Mouse (Mus musculus) E14TG2a.4 (cell line): ENCODE data around the gene Slc41a1.

Experiments
- CTCF ChIP-seq: conservative IDR thresholded peaks from 2 replicates; pipeline ENCODE4 v1.5.1; 2014; ENCODE audit warnings: low read length
- NANOG ChIP-seq: IDR thresholded peaks from 2 replicates; pipeline ENCODE4 v1.6.1; 2014; ENCODE audit warnings: borderline replicate concordance, low read length, mixed read lengths
- POU5F1 ChIP-seq: IDR thresholded peaks from 2 replicates; pipeline ENCODE4 v1.6.1; 2014; ENCODE audit warnings: low read length, borderline replicate concordance

GRCm38 (mm10) chr1:131830971-131831641, 3.8 kb downstream of the Slc41a1 start:
- TF ChIP-seq CTCF (no peak), POU5F1 (no peak), NANOG (no peak)
